Mouse (Mus musculus) cerebellum, adult 2 months (tissue): ENCODE measurements at regions not wholly inside any gene's neighbourhood (a gene's known extent, or its start where the extent isn't known, plus 50 kb on each side); places are given as distances from the start of the nearest gene placed in this dataset.
A peak's percentile ranks its signal among the peaks of the same experiment; 100 is the strongest.

Source experiments
- CTCF ChIP-seq: fragments of 200-500 bp; IDR thresholded peaks from 2 replicates; pipeline ENCODE4 v1.5.1; 2011; ENCODE audit warnings: low read depth, mild to moderate bottlenecking, control low read depth, low read length, moderate library complexity, borderline replicate concordance; ENCODE audit not compliant: insufficient read depth
- POLR2A ChIP-seq: fragments of 200-500 bp; IDR thresholded peaks from 2 replicates; pipeline ENCODE4 v1.6.1; 2011; ENCODE audit warnings: low read length, control low read depth, borderline replicate concordance; ENCODE audit not compliant: insufficient read depth

- no peak; the same call in 1 of the 2 replicates for TF ChIP-seq CTCF
- peak; percentile 72; the same call in 1 of the 2 replicates for TF ChIP-seq POLR2A
These were observed 164.2 kb downstream of the Spry2 start for GRCm38 (mm10) chr14:105732221-105733012.
